Mouse (Mus musculus) liver, postnatal 0 days (tissue): ENCODE measurements around the gene Rae1. TPM values are rescaled to one million over a fixed set of nuclear protein-coding genes. Genes with fewer than 3 reads are reported as not detected.

Source experiments
- ATAC-seq: fragments of 200-750 bp; cut with Nextera tagmentation; 2 replicates; pipeline ENCODE4 v1.8.0; 2017; ENCODE audit warnings: mild to moderate bottlenecking, moderate library complexity
- DNase-seq: peaks from one replicate; pipeline ENCODE4 v3.0.0-alpha.2; 2016
- H3K27ac ChIP-seq: fragments of 300-500 bp; sonication (generic); 2 replicates; pipeline ENCODE4 v1.5.1; 2014; ENCODE audit warnings: antibody characterized with exemption, moderate library complexity, mild to moderate bottlenecking, low read depth
- H3K27me3 ChIP-seq: fragments of 300-500 bp; sonication (generic); 2 replicates; pipeline ENCODE4 v1.6.1; 2014; ENCODE audit warnings: low read length, control low read depth, mixed read lengths; ENCODE audit not compliant: insufficient read depth
- H3K36me3 ChIP-seq: fragments of 300-500 bp; sonication (generic); replicated peaks from 2 replicates; pipeline ENCODE4 v1.6.1; 2014; ENCODE audit warnings: mild to moderate bottlenecking, control low read depth, low read length, moderate library complexity, mixed read lengths; ENCODE audit not compliant: insufficient read depth
- H3K4me1 ChIP-seq: fragments of 300-500 bp; sonication (generic); 2 replicates; pipeline ENCODE4 v1.6.1; 2014; ENCODE audit warnings: antibody characterized with exemption, mild to moderate bottlenecking, control low read depth; ENCODE audit not compliant: insufficient read depth
- H3K4me2 ChIP-seq: fragments of 300-500 bp; sonication (generic); 2 replicates; pipeline ENCODE4 v1.6.1; 2014; ENCODE audit warnings: low read depth, mild to moderate bottlenecking, low read length, moderate library complexity, mixed read lengths
- H3K4me3 ChIP-seq: fragments of 300-500 bp; sonication (generic); 2 replicates; pipeline ENCODE4 v1.5.1; 2014; ENCODE audit warnings: low read depth, low read length
- H3K9ac ChIP-seq: fragments of 300-500 bp; sonication (generic); replicated peaks from 2 replicates; pipeline ENCODE4 v1.6.1; 2014; ENCODE audit warnings: mild to moderate bottlenecking, moderate library complexity
- H3K9me3 ChIP-seq: fragments of 300-500 bp; sonication (generic); 2 replicates; pipeline ENCODE4 v1.6.1; 2016; ENCODE audit warnings: mild to moderate bottlenecking, control low read depth, low read length, mixed read lengths
- CTCF ChIP-seq: sonication (generic); IDR thresholded peaks from 2 replicates; pipeline ENCODE4 v1.5.1; 2016; ENCODE audit warnings: antibody characterized with exemption, low read depth
- EP300 ChIP-seq: IDR thresholded peaks from 2 replicates; pipeline ENCODE4 v1.6.1; 2016; ENCODE audit warnings: antibody characterized with exemption, low read depth, mild to moderate bottlenecking
- WGBS: fragments of 180-500 bp; shearing (Covaris S2); extraction: QIAGEN DNeasy Blood & Tissue Kit; methylation state at CpG from one replicate; pipeline ENCODE4 v1.1.7; 2014; ENCODE audit not compliant: insufficient replicate concordance; 5-methylcytosine and 5-hydroxymethylcytosine counted together
- polyA plus RNA-seq: library from polyadenylated mRNA; unstranded; fragments of >200 nt; fragmentation: Nextera tagmentation; extraction: Ambion mirVana; gene quantifications from 2 replicates; pipeline ENCODE4 v1.2.1, GENCODE M21; 2015

Gene Rae1
- polyA plus RNA-seq, 1 experiment from 2014 or later = 41.5 TPM

DNA sequence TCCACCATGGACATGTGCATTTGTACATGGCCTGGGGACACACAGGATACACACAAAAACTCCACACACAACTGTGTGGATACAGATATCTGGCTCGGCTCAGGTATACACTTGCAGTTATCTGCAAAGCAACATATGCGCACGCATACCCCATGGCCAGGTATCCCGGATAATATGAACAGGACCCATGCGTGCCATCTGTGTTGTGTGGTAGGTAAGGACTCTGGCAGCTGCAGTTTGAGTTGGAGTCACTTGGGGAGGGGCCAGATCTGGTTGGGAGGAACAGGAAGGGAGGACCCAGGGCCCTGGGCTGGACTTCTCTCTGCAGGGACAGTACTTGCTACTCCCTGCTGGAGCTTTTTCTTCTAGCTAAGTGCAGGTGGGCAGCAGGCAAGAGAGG, 35.7 kb downstream of the Rae1 start:
- Histone ChIP-seq H3K4me1 (peaks cover 62% of the 10 kb centered on the region), H3K4me3 (no peak overlapping the region), H3K9ac (peak overlapping the region; percentile 36), H3K9me3 (no peaks in the 10 kb centered on the region), H3K36me3 (peaks cover 53% of the 10 kb centered on the region), H3K27me3 (no peaks in the 10 kb centered on the region), H3K4me2 (peak overlapping the region; percentile 43), H3K27ac (peak overlapping the region; percentile 92)
- TF ChIP-seq EP300 (no peak), CTCF (no peak)
- peak; percentile 0; the same call in 1 of the 2 replicates for ATAC-seq
- DNase-seq = no peak
- 55% methylated on average over 5 of the region's 5 CpGs for WGBS

GRCm38 (mm10) chr2:173036055-173036454, 36.1 kb downstream of the Rae1 start:
- DNase-seq = no peak
- H3K27ac ChIP-seq = peak overlapping the region; percentile 92
- no peaks in the 10 kb centered on the region for H3K9me3 ChIP-seq
- peaks cover 49% of the 10 kb centered on the region for H3K36me3 ChIP-seq
- 70% methylated on average over 5 of the region's 5 CpGs for WGBS
- peak overlapping the region; percentile 36 for H3K9ac ChIP-seq
- no peak for TF ChIP-seq CTCF
- no peak for TF ChIP-seq EP300
- H3K4me2 ChIP-seq = peak overlapping the region; percentile 43
- H3K4me3 ChIP-seq = no peak overlapping the region
- ATAC-seq = no peak
- no peaks in the 10 kb centered on the region for H3K27me3 ChIP-seq
- peaks cover 63% of the 10 kb centered on the region for H3K4me1 ChIP-seq

DNA sequence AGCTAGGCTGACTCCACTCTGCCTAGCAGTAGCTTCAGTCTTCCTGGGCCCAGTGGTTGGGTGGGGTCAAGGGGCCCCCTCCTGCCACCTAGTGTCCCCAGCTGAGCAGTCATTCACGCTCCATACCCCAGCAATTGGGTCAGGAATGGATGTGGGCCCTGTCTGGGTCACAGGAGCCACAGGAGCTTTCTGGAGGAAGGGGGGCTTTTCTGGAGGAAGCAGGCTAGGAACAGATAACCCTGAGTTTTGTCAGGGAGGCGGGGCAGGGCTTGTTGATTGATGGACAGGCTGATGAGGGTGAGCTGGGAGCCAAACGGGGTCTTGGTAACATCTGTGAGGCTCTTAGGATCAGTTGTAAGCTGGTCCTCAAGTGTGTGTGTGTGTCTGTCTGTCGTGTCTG, 36.7 kb downstream of the Rae1 start:
- H3K4me1 ChIP-seq = peaks cover 64% of the 10 kb centered on the region
- H3K4me3 ChIP-seq = no peak overlapping the region
- DNase-seq (no peak), ATAC-seq (no peak)
- H3K27ac ChIP-seq = peak overlapping the region; percentile 92
- peak; percentile 47 for TF ChIP-seq CTCF
- no peak for TF ChIP-seq EP300
- 42% methylated on average over 4 of the region's 4 CpGs for WGBS
- no peaks in the 10 kb centered on the region for H3K9me3 ChIP-seq
- H3K9ac ChIP-seq = peak overlapping the region; percentile 36; the same call in 1 of the 2 replicates
- H3K4me2 ChIP-seq = peak overlapping the region; percentile 24
- H3K36me3 ChIP-seq = peaks cover 44% of the 10 kb centered on the region
- H3K27me3 ChIP-seq = no peaks in the 10 kb centered on the region

- Histone ChIP-seq H3K27me3 (no peaks in the 10 kb centered on the region), H3K36me3 (peaks cover 36% of the 10 kb centered on the region), H3K4me2 (peak overlapping the region; percentile 24), H3K27ac (peak overlapping the region; percentile 92), H3K9ac (peak overlapping the region; percentile 36), H3K4me1 (peaks cover 65% of the 10 kb centered on the region), H3K9me3 (no peaks in the 10 kb centered on the region), H3K4me3 (no peak overlapping the region)
- no peak for DNase-seq
- no peak for TF ChIP-seq EP300
- no peak for TF ChIP-seq CTCF
- ATAC-seq = no peak
- 53% methylated on average over 5 of the region's 5 CpGs for WGBS
Observed at GRCm38 (mm10) chr2:173037347-173037746, 37.4 kb downstream of the Rae1 start.

DNA sequence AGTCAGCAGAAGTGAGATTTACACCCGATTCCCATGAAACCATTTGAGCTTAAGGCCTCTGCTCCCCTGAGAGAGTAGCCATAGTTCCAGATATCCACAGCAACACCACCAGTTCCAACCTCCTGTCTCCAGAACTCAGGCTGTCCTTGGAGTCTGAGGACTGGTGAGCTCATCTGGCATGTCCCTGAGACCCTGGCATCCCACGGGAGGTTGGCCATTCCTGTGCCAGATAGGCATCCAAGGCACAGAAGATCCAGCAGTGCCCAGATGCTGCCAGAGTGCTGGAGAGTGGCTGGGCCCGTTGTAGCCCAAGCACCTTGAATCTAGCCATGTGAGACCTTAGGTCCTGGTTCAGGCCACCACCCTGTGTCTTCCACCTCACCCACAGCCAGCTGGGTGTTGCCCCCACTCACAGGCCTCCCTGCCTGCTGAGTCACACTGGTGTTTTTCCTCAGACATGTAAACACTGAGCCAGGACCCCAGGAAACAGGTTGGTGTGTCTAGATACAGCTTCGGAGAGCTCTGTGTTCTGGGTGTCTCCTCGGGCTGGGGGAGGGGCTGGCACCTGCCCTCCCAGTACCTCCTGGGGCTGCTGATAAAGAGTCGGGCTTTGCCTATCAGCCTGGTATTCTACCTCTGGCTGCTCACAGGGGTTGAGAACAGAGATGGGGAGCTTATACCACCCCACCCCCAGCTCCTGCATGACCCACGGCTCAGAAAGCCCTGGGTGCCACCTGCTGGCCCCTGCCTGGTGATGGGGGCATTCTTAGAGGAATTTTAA, 38.1 kb downstream of the Rae1 start:
- peak overlapping the region; percentile 92 for H3K27ac ChIP-seq
- WGBS = 42% methylated on average over 7 of the region's 7 CpGs
- no peak overlapping the region for H3K4me3 ChIP-seq
- TF ChIP-seq CTCF (peak; percentile 70), EP300 (peak; percentile 99)
- peak overlapping the region; percentile 24 for H3K4me2 ChIP-seq
- peak; percentile 87 for DNase-seq
- H3K4me1 ChIP-seq = peaks cover 63% of the 10 kb centered on the region
- H3K9me3 ChIP-seq = no peaks in the 10 kb centered on the region
- peak; percentile 87 for ATAC-seq
- peaks cover 29% of the 10 kb centered on the region for H3K36me3 ChIP-seq
- peak overlapping the region; percentile 36 for H3K9ac ChIP-seq
- H3K27me3 ChIP-seq = no peaks in the 10 kb centered on the region

GRCm38 (mm10) chr2:173039041-173039440, 39.1 kb downstream of the Rae1 start:
- H3K27me3 ChIP-seq = no peaks in the 10 kb centered on the region
- no peak for DNase-seq
- H3K9me3 ChIP-seq = no peaks in the 10 kb centered on the region
- H3K4me2 ChIP-seq = peak overlapping the region; percentile 24; the same call in 1 of the 2 replicates
- TF ChIP-seq EP300 (no peak), CTCF (no peak)
- peaks cover 19% of the 10 kb centered on the region for H3K36me3 ChIP-seq
- H3K9ac ChIP-seq = peak overlapping the region; percentile 31; the same call in 1 of the 2 replicates
- H3K27ac ChIP-seq = peak overlapping the region; percentile 92
- WGBS = 75% methylated on average over 4 of the region's 4 CpGs
- no peak for ATAC-seq
- peaks cover 61% of the 10 kb centered on the region for H3K4me1 ChIP-seq
- H3K4me3 ChIP-seq = no peak overlapping the region

- DNase-seq (no peak), ATAC-seq (no peak)
- Histone ChIP-seq H3K9ac (no peak overlapping the region), H3K4me2 (no peak overlapping the region), H3K9me3 (no peaks in the 10 kb centered on the region), H3K27me3 (no peaks in the 10 kb centered on the region), H3K4me1 (peaks cover 56% of the 10 kb centered on the region), H3K27ac (no peak overlapping the region), H3K4me3 (no peak overlapping the region), H3K36me3 (peaks cover 2% of the 10 kb centered on the region)
- TF ChIP-seq EP300 (no peak), CTCF (no peak)
- WGBS = 73% methylated on average over 3 of the region's 3 CpGs
Observed at GRCm38 (mm10) chr2:173040803-173041202, 40.9 kb downstream of the Rae1 start.
